Mouse (Mus musculus) CH12.LX (cell line): Measurements from ENCODE around the gene Plpp3. TPM values are rescaled to one million over a fixed set of nuclear protein-coding genes. Genes with fewer than 3 reads are reported as not detected.

Experiments
- DNase-seq: peaks from one replicate; pipeline ENCODE4 v3.0.0-alpha.2; 2013; ENCODE audit errors: extremely low read depth
- H3K27ac ChIP-seq: 2 replicates; pipeline ENCODE4 v1.5.1; 2012; ENCODE audit warnings: low read depth, mild to moderate bottlenecking, control low read depth, moderate library complexity; ENCODE audit not compliant: insufficient read depth
- H3K27me3 ChIP-seq: replicated peaks from 2 replicates; pipeline ENCODE3; 2012; ENCODE audit warnings: inconsistent platforms
- H3K36me3 ChIP-seq, 2 experiments: replicated peaks in 1 of 2; 2 replicates each; pipeline versions ENCODE3 to v1.6.1; 2012; ENCODE audit warnings: inconsistent platforms in 1 of 2, low read length in 1 of 2, mild to moderate bottlenecking in 1 of 2, mixed read lengths in 1 of 2, moderate library complexity in 1 of 2; ENCODE audit not compliant: control insufficient read depth in 1 of 2, insufficient read depth in 1 of 2
- H3K4me1 ChIP-seq, 2 experiments: 2 replicates each; pipeline ENCODE4 v1.6.1; 2012; ENCODE audit warnings: inconsistent platforms in 1 of 2, moderate library complexity in 1 of 2; ENCODE audit not compliant: insufficient read depth in 2 of 2, control insufficient read depth in 1 of 2
- H3K4me2 ChIP-seq: 2 replicates; pipeline ENCODE4 v1.6.1; 2012; ENCODE audit warnings: low read depth, mild to moderate bottlenecking, control low read depth; ENCODE audit not compliant: poor library complexity, insufficient read depth, severe bottlenecking
- H3K4me3 ChIP-seq, 3 experiments: fragments of 150-350 bp in 1 of 3; sonication (generic) in 1 of 3; replicated peaks in 1 of 3; 2 replicates each; pipeline versions ENCODE3 to v1.5.1; 2011 to 2012; ENCODE audit warnings: low read depth in 2 of 3, low read length in 2 of 3, mild to moderate bottlenecking in 2 of 3, moderate library complexity in 2 of 3, control low read depth in 1 of 3, improper control_type of control experiment in 1 of 3, inconsistent platforms in 1 of 3, mixed read lengths in 1 of 3; ENCODE audit not compliant: poor library complexity in 1 of 3
- H3K79me2 ChIP-seq: replicated peaks from 2 replicates; pipeline ENCODE4 v1.6.1; 2012; ENCODE audit warnings: mild to moderate bottlenecking, moderate library complexity; ENCODE audit not compliant: control insufficient read depth, poor library complexity, insufficient read depth, severe bottlenecking; ENCODE audit errors: extremely low read depth
- H3K9ac ChIP-seq: 2 replicates; pipeline ENCODE4 v1.6.1; 2012; ENCODE audit warnings: low read depth, mild to moderate bottlenecking, control low read depth, moderate library complexity; ENCODE audit not compliant: insufficient read depth
- H3K9me3 ChIP-seq: replicated peaks from 2 replicates; pipeline ENCODE3; 2012; ENCODE audit warnings: low read length, inconsistent platforms, mixed read lengths
- BHLHE40 ChIP-seq: IDR thresholded peaks from 2 replicates; pipeline ENCODE4 v1.6.1; 2011; ENCODE audit warnings: mild to moderate bottlenecking, low read depth, low read length, improper control_type of control experiment
- CHD1 ChIP-seq: IDR thresholded peaks from 2 replicates; pipeline ENCODE4 v1.6.1; 2012; ENCODE audit warnings: low read depth, low read length, improper control_type of control experiment, inconsistent platforms
- CTCF ChIP-seq, 2 experiments: IDR thresholded peaks in 1 of 2; conservative IDR thresholded peaks in 1 of 2; 2 replicates each; pipeline ENCODE4 v1.5.1; 2011 to 2012; ENCODE audit warnings: low read depth in 2 of 2, low read length in 2 of 2, improper control_type of control experiment in 1 of 2, inconsistent platforms in 1 of 2, mild to moderate bottlenecking in 1 of 2, moderate library complexity in 1 of 2
- E2F4 ChIP-seq: IDR thresholded peaks from 2 replicates; pipeline ENCODE4 v1.6.1; 2011; ENCODE audit warnings: low read depth, low read length, improper control_type of control experiment; ENCODE audit not compliant: insufficient replicate concordance
- ELF1 ChIP-seq: IDR thresholded peaks from 2 replicates; pipeline ENCODE4 v1.6.1; 2014; ENCODE audit warnings: low read depth, mild to moderate bottlenecking, inconsistent platforms, low read length, improper control_type of control experiment
- GABPA ChIP-seq: IDR thresholded peaks from 2 replicates; pipeline ENCODE4 v1.6.1; 2012; ENCODE audit warnings: low read depth, low read length, improper control_type of control experiment, inconsistent platforms; ENCODE audit not compliant: insufficient replicate concordance
- HCFC1 ChIP-seq: IDR thresholded peaks from 2 replicates; pipeline ENCODE4 v1.6.1; 2012; ENCODE audit warnings: low read depth, mild to moderate bottlenecking, inconsistent platforms, low read length, improper control_type of control experiment
- IRF4 ChIP-seq: IDR thresholded peaks from 2 replicates; pipeline ENCODE4 v1.6.1; 2014; ENCODE audit warnings: low read depth, mild to moderate bottlenecking, inconsistent platforms, low read length, improper control_type of control experiment
- JUN ChIP-seq: IDR thresholded peaks from 2 replicates; pipeline ENCODE4 v1.6.1; 2011; ENCODE audit warnings: low read depth, mild to moderate bottlenecking, low read length, improper control_type of control experiment, moderate library complexity; ENCODE audit not compliant: insufficient read depth
- JUND ChIP-seq: conservative IDR thresholded peaks from 2 replicates; pipeline ENCODE4 v1.6.1; 2011; ENCODE audit warnings: low read depth, low read length, improper control_type of control experiment
- MEF2A ChIP-seq: IDR thresholded peaks from 2 replicates; pipeline ENCODE4 v1.6.1; 2014; ENCODE audit warnings: low read depth, mild to moderate bottlenecking, inconsistent platforms, low read length, improper control_type of control experiment, borderline replicate concordance
- MXI1 ChIP-seq: IDR thresholded peaks from 2 replicates; pipeline ENCODE4 v1.6.1; 2011; ENCODE audit warnings: mild to moderate bottlenecking, low read depth, low read length, improper control_type of control experiment
- MYC ChIP-seq: IDR thresholded peaks from 2 replicates; pipeline ENCODE4 v1.6.1; 2011; ENCODE audit warnings: low read depth, mild to moderate bottlenecking, improper control_type of control experiment, low read length
- NELFE ChIP-seq: IDR thresholded peaks from 2 replicates; pipeline ENCODE4 v1.6.1; 2011; ENCODE audit warnings: low read depth, low read length, improper control_type of control experiment
- NRF1 ChIP-seq: IDR thresholded peaks from 2 replicates; pipeline ENCODE4 v1.6.1; 2014; ENCODE audit warnings: low read depth, mild to moderate bottlenecking, inconsistent platforms, low read length, improper control_type of control experiment, moderate library complexity
- POLR2A ChIP-seq: IDR thresholded peaks from 2 replicates; pipeline ENCODE4 v1.6.1; 2011; ENCODE audit warnings: low read depth, mild to moderate bottlenecking, improper control_type of control experiment, low read length
- RAD21 ChIP-seq: IDR thresholded peaks from 2 replicates; pipeline ENCODE4 v1.6.1; 2011; ENCODE audit warnings: low read depth, mild to moderate bottlenecking, low read length, improper control_type of control experiment, moderate library complexity
- RCOR1 ChIP-seq: conservative IDR thresholded peaks from 2 replicates; pipeline ENCODE4 v1.6.1; 2012; ENCODE audit warnings: low read depth, mild to moderate bottlenecking, inconsistent platforms, low read length, improper control_type of control experiment
- SIN3A ChIP-seq: IDR thresholded peaks from 2 replicates; pipeline ENCODE4 v1.6.1; 2012; ENCODE audit warnings: low read length, improper control_type of control experiment, inconsistent platforms
- SMC3 ChIP-seq: IDR thresholded peaks from 2 replicates; pipeline ENCODE4 v1.6.1; 2011; ENCODE audit warnings: low read depth, low read length, improper control_type of control experiment
- TCF12 ChIP-seq: IDR thresholded peaks from 2 replicates; pipeline ENCODE4 v1.6.1; 2014; ENCODE audit warnings: low read depth, mild to moderate bottlenecking, inconsistent platforms, low read length, improper control_type of control experiment
- UBTF ChIP-seq: IDR thresholded peaks from 2 replicates; pipeline ENCODE4 v1.6.1; 2012; ENCODE audit warnings: low read depth, mild to moderate bottlenecking, inconsistent platforms, low read length, improper control_type of control experiment, moderate library complexity
- USF1 ChIP-seq: IDR thresholded peaks from 2 replicates; pipeline ENCODE4 v1.6.1; 2014; ENCODE audit warnings: low read depth, mild to moderate bottlenecking, inconsistent platforms, low read length, improper control_type of control experiment
- USF2 ChIP-seq: conservative IDR thresholded peaks from 2 replicates; pipeline ENCODE4 v1.6.1; 2011; ENCODE audit warnings: low read depth, low read length, improper control_type of control experiment
- ZC3H11A ChIP-seq: IDR thresholded peaks from 2 replicates; pipeline ENCODE4 v1.6.1; 2012; ENCODE audit warnings: low read depth, mild to moderate bottlenecking, inconsistent platforms, low read length, improper control_type of control experiment
- ZKSCAN1 ChIP-seq: IDR thresholded peaks from 2 replicates; pipeline ENCODE4 v1.6.1; 2012; ENCODE audit warnings: low read depth, inconsistent platforms, low read length, improper control_type of control experiment, borderline replicate concordance
- ZMIZ1 ChIP-seq: IDR thresholded peaks from 2 replicates; pipeline ENCODE4 v1.6.1; 2012; ENCODE audit warnings: low read depth, mild to moderate bottlenecking, inconsistent platforms, low read length, improper control_type of control experiment
- ZNF384 ChIP-seq: IDR thresholded peaks from 2 replicates; pipeline ENCODE4 v1.6.1; 2012; ENCODE audit warnings: low read depth, low read length, improper control_type of control experiment, inconsistent platforms
- dilution Hi-C: fragments of 300-500 bp; cut with MboI; formaldehyde crosslinking; loops from 2 replicates; pipeline ENCODE4 v1.14.3; 2020; ENCODE audit warnings: low sequenced_read_pairs; ENCODE audit not compliant: extremely low pct_unique_long_range_greater_than_20kb, extremely low pct_ligation_motif_present
- in situ Hi-C: fragments of 300-500 bp; cut with MboI; formaldehyde crosslinking; loops from 3 replicates; pipeline ENCODE4 v1.14.3; 2019; ENCODE audit warnings: low sequenced_read_pairs, low pct_ligation_motif_present, low pct_unique_long_range_greater_than_20kb, mixed read lengths
- polyA plus RNA-seq: library from polyadenylated mRNA; unstranded; fragments of >175 nt; gene quantifications from 2 replicates; pipeline ENCODE4 v1.2.1, GENCODE M21; 2012; ENCODE audit warnings: low read depth; ENCODE audit not compliant: insufficient read length
- total RNA-seq, 2 experiments: library from RNA; depleted of rRNA; stranded (reverse); fragments of 300-350 nt in 1 of 2; fragments of >200 nt in 1 of 2; gene quantifications; 2 replicates each; pipeline ENCODE4 v1.2.3; 2012 to 2014

The Plpp3 gene
- total and polyA plus RNA-seq, 3 experiments, result 0.34 to 1.6 (median 1.2) TPM

DNA sequence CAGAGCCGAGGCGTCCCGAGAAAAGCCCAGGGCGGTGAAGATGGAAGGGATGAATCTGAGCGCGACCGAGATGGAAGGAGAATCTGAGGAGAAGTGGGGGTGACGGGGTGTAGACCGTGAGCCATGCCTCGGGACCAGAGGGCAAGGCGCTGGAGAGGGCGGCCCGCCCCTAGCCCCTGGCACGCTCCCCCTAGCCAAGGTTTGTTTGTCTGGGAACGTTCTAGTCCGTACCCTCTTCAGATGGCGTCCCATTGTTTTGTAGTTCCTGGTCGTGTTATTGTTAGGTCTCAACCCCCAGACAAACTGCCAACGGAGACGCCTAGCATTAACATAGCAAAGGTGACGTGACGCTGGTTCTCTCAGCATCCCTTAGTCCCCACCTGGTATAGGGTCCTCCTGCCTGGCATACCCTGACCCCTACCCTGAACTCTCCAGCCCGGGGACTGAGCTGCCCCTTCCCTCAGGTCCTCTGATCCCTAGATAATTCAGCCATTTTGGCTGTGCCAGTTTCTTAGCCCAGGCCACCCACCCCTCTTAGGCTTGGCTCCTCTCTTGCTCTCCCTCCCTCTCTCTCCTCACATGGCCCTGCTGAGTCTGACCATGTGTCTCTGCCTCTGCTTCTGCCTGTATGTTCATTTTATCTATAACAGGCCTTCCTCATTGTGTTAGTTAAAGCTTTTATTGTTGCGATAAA lies 47.0 kb upstream of the Plpp3 start:
- H3K27ac ChIP-seq, result no peak overlapping the region
- H3K36me3 ChIP-seq, result no peaks in the 10 kb centered on the region
- H3K9me3 ChIP-seq, result no peaks in the 10 kb centered on the region
- peak overlapping the region; percentile 83 for H3K4me2 ChIP-seq
- H3K4me3 ChIP-seq, result peak overlapping the region; percentile 26 to 78 (median 59)
- no peaks in the 10 kb centered on the region for H3K79me2 ChIP-seq
- H3K4me1 ChIP-seq, result peaks cover 0 to 3% of the 10 kb centered on the region in 2 experiments; a peak in 1 of 4 replicates
- DNase-seq, result no peak
- dilution Hi-C loops (no loop called here), in situ Hi-C loops (no loop called here)
- TF ChIP-seq USF2, result no peak
- no peak for TF ChIP-seq SMC3
- TF ChIP-seq SIN3A, result no peak
- no peak for TF ChIP-seq ZC3H11A
- 0 out of 2 replicates have a peak, but pooled peaks have one; percentile 2 for TF ChIP-seq UBTF
- no peak for TF ChIP-seq HCFC1
- TF ChIP-seq IRF4, result no peak
- peak; percentile 3; the same call in 1 of the 2 replicates for TF ChIP-seq MXI1
- TF ChIP-seq JUN, result no peak
- TF ChIP-seq ZKSCAN1, result no peak
- peak; percentile 10; the same call in 1 of the 2 replicates for TF ChIP-seq NELFE
- no peak for TF ChIP-seq TCF12
- no peak for TF ChIP-seq E2F4
- no peak for TF ChIP-seq MYC
- TF ChIP-seq MEF2A, result no peak
- no peak for TF ChIP-seq GABPA
- TF ChIP-seq RAD21, result no peak
- 0 out of 2 replicates have a peak, but pooled peaks have one; percentile 10 for TF ChIP-seq NRF1
- no peak for TF ChIP-seq CHD1
- TF ChIP-seq JUND, result no peak
- no peak for TF ChIP-seq RCOR1
- TF ChIP-seq POLR2A, result peak; percentile 53; the same call in 1 of the 2 replicates
- TF ChIP-seq ZMIZ1, result no peak
- no peak for TF ChIP-seq BHLHE40
- no peak for TF ChIP-seq CTCF (conservative IDR thresholded peaks at IDR 0.05 in 1 of 2, IDR thresholded peaks at IDR 0.05 in 1 of 2; ENCODE audit: low read depth in 2 of 2, low read length in 2 of 2)
- no peak for TF ChIP-seq ZNF384
- TF ChIP-seq USF1, result no peak
- no peak for TF ChIP-seq ELF1
- peaks cover 8% of the 10 kb centered on the region for H3K27me3 ChIP-seq
- peak overlapping the region; percentile 65 for H3K9ac ChIP-seq
